Comparison of ENCODE assay signal across 11 mouse cellular contexts in genomic region chr17:84422916-84423315, GRCm38 (mm10). TPM values are rescaled to one million over a fixed set of nuclear protein-coding genes. Genes with fewer than 3 reads are reported as not detected.
DNase-seq lines count a peak whose midpoint lies in the region; ATAC-seq lines count a peak whose summit lies in the region.
"Had no signal": no experiment of that assay in that cellular context is flagged by ENCODE, and none has a peak within 500 bp of the region (broad histone marks: within the 10 kb centered on the region; RNA-seq: fewer than 3 reads in every experiment).

No protein-coding gene starts in this region.

- H3K27me3 ChIP-seq in splenic B cell, adult 2 months (ENCODE audit: control insufficient read depth, insufficient read depth, low read length, poor library complexity, severe bottlenecking): no peaks in the 10 kb centered on the region
- H3K27me3 ChIP-seq in forebrain, embryonic 13.5 days: no peaks in the 10 kb centered on the region

- no peaks in the 10 kb centered on the region for H3K9me3 ChIP-seq in forebrain, embryonic 13.5 days (replicated peaks)

- intact Hi-C loops in heart, postnatal 36 days (cut with DNase I): no loop called here
- intact Hi-C loops in left cerebral cortex, postnatal 36 days (cut with DNase I): no loop called here

- no peaks in the 10 kb centered on the region for H3K4me1 ChIP-seq in forebrain, embryonic 13.5 days

- peak; percentile 63 for ATAC-seq in CD4-positive, CD25-positive, alpha-beta regulatory T cell, adult 4 months
- no peak for ATAC-seq in forebrain, embryonic 13.5 days

- peaks cover 6% of the 10 kb centered on the region for H3K36me3 ChIP-seq in splenic B cell, adult 2 months (ENCODE audit: control insufficient read depth, insufficient read depth, low read length, poor library complexity, severe bottlenecking)
- peaks cover 46% of the 10 kb centered on the region for H3K36me3 ChIP-seq in forebrain, embryonic 13.5 days (ENCODE audit: poor library complexity, severe bottlenecking)

- peak; percentile 11 to 23 for DNase-seq in cerebellum, postnatal 10 days
- DNase-seq in cerebellum, adult 11 months: no peak
- peak; percentile 16 for DNase-seq in forelimb bud, embryonic 11.5 days (ENCODE audit: low read depth, low spot score)
- peak; percentile 56 for DNase-seq in splenic B cell, adult 2 months (ENCODE audit: low read depth, low spot score)
- DNase-seq in heart, postnatal 36 days: no peak
- no peak for DNase-seq in left cerebral cortex, postnatal 36 days (ENCODE audit: low spot score in 2 of 2)
- DNase-seq: gastrocnemius, postnatal 10 days; lung, adult 2 months; right cerebral cortex, postnatal 14 days had no signal

- no peak overlapping the region for H3K9ac ChIP-seq in forebrain, embryonic 13.5 days

- H3K27ac ChIP-seq in forebrain, embryonic 13.5 days: no peak overlapping the region

- H3K4me3 ChIP-seq in forebrain, embryonic 13.5 days: no peak overlapping the region

- H3K4me2 ChIP-seq in forebrain, embryonic 13.5 days: no peak overlapping the region

- WGBS in forebrain, embryonic 13.5 days: 87% methylated on average over 8 of the region's 8 CpGs

RNA-seq across cellular contexts. Expression of gene Thada, which starts 43.1 kb away (rescaled TPM):
- 100 to 1,000 TPM in 1 of 2 experiments, 10 to 100 TPM in 1; 83.1 to 129 TPM for polyA plus RNA-seq in CD4-positive, CD25-positive, alpha-beta regulatory T cell, adult 4 months (2017; shearing (Covaris generic))
- 6.4 and 6.9 TPM in 2 replicates for polyA plus RNA-seq in forebrain, embryonic 13.5 days (2015; fragmentation: Nextera tagmentation; extraction: Ambion mirVana)
- total RNA-seq in heart, postnatal 36 days (2021): 1 to 10 TPM; 7.3 to 9.1 TPM
- total RNA-seq in left cerebral cortex, postnatal 36 days (2021): 10 to 100 TPM; 11.3 to 14.8 TPM

Comparison
In these comparisons a context has a peak if more than half of its experiments do, and no peak if none do; other contexts are left out.
1. DNase-seq: peak in cerebellum, postnatal 10 days (2 of 2), forelimb bud, embryonic 11.5 days (single experiment) and splenic B cell, adult 2 months (single experiment); none in cerebellum, adult 11 months (single experiment), heart, postnatal 36 days (0 of 2) and left cerebral cortex, postnatal 36 days (0 of 2).